Mouse (Mus musculus): ENCODE measurements around the gene Idh1.

Gene Idh1

DNA sequence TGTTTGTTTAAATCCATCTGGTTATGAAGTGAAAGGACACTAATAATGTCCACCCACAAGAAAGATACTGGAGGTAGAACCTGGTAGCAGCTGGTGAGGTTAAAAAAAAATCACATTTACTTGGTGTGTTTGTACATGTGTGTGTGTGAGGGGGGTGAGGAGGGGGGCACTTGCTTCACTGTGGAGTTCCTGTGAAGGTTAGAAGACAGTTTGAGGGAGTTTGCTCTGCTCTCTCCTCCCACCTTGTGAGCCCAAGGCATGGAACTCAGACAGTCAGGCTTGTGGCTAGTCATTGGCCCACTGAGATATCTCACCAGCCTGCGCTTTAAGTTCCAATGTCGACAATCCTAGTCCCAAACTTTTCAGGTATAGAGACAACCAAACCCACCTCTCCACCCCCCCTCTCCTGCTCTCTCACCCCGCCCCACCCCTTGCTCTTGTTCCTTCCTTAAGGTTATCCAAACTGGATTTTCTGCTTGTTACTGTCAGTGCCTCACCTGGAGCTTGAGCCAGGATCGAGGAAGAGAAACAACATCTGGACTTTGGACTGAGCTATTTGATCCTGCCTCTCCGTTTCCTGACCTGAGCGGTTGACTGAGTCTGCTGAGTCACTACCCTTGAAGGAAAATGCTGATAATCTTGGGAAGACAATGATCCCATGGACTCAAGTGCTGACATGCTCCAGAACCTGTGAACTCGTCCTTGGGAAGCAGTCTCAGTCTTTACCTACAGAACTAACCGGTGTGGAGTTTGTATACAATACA lies 68.0 kb downstream of the Idh1 start:
- DNase-seq (ENCODE audit: low read depth in 1 of 2, low spot score in 2 of 2): no peak

DNA sequence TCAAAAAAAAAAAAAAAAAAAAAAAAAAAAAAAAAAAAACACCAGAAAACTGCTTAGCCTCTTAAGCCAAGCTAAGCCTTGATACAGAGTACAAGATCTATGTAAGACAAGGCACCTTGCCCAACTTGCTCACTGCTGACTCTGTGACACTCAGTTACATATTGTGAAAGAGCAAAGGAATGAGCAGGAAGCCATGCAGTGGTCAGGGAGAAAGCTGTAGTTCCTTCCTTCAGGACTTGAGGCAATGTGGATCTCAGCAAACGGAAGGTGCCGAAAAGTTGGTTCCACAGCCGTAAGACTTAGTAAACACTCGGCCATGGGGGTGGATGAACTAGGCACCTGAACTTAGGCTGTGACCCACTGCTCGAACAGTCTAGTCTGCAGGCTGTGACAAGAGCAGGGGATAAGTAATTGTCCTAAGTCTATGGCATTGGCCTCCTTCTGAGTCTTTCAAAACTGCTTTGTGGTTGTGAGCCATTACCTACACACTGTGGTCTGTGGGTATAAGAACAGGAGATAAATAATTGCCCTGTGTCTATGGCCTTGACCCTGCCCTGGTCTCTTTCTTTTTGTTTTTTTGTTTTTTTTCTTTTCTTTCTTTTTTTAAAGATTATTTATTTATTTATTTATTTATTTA lies 72.6 kb downstream of the Idh1 start:
- peak in 1 of 2 experiments; percentile 26 for DNase-seq (ENCODE audit: low read depth in 1 of 2, low spot score in 2 of 2)

DNA sequence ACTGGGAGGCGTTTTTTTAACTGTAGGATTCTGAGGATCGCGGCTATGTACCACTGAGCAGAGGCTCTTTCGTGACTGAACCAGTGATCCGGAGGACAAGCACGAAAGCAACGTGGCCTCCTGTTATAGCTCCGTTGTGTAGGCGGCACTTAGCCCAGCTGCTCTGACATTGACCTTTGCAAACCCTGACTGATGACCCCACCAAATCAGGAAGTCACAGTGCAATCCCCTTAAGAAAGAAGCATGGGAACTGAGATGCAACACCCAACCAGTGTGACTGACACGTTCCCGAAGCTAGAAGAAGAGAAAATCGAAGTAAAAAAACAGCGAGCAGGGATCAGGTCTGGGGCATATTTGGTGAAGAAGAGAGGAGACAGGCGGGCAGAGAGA lies 73.5 kb downstream of the Idh1 start:
- peak; percentile 35 to 47 for DNase-seq (ENCODE audit: low read depth in 1 of 2, low spot score in 2 of 2)

DNA sequence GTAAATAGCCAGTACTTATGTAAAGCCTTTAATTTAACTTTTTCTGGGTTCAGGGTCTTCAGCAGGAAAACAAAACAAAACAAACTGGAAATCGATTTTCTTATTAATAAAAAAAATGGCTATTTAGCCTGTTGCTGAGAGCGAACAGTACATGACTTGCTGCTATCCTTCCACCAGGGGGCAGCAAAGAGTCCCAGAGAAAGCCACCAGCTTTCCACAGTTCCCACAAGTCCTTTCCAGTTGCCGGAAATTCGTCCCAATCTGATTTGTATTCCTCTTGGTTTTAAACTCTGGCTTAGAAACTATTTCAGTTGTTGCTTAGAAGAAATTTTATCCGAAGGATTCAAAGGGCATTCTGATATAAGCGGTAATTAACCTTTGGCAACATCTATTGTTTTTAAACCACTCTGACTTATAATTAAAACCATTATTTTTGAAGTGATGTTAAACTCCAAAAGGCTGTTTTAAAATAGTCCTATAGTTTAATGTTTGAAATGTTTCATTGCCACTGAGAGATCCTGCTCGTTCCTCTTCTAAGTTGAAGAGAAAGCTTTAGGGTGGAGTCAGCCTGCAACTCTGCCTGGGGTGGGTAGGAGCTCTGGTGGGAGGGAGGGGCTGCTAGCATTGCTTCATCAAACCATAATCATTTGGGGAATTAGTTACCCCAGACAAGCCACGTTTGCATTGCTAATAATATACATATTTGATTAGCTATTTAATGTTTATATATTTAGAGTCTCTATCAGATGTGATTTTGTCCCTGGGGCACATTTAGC lies 74.1 kb downstream of the Idh1 start:
- DNase-seq (ENCODE audit: low read depth in 1 of 2, low spot score in 2 of 2): peak in 1 of 2 experiments; percentile 39

DNA sequence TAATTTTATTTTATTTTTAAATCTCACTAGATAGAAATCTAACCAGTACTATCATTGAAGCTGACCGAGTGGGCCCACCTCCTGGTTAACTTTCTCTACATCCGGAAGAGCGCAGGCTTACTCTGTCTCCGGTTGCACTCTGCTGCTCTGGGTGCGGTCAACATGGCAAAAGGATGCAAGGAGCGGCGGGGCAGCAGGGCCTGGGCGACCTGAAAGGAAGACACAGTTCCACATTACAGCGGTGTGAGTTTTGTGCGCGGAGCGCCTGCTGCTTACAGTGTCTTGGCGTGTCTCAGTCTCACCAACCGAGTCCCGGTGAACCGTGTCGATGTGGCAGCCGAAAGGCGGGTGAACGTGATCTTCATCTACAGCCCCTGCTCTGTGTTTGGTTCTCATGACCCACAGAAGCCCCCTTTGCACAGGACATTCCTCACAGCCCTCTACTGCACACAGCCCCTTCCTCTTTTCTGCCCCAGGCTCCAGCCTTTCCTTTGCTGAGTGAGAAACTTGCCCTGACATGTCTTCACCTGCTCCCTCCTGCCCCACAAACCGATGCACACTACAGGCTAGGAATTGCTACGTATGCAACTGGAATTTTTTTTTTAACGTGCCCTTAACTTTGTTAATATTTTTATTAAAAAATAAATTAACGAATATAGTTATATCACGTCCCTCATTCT lies 76.4 kb downstream of the Idh1 start:
- no peak for DNase-seq (ENCODE audit: low read depth in 1 of 2, low spot score in 2 of 2)

DNA sequence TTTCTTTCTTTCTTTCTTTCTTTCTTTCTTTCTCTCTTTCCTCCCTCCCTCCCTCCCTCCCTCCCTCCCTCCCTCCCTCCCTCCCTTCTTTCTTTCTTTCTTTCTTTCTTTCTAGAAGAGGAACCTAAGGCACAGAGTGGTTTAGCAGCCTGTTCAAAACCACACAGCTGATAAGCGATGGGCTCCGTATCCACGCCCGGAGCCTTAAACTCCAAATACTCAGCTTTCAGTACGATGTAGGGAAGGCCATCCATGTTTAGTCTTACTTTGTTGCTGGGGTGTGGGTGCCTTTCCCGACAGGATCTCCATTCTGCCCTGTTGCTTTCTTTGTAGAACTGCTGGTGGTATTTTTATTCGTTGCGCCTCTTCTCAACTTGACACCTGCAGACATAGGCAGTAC lies 77.1 kb downstream of the Idh1 start:
- no peak for DNase-seq (ENCODE audit: low read depth in 1 of 2, low spot score in 2 of 2)

Data from monocyte, adult 2 months (primary cell).